Mouse (Mus musculus) right cerebral cortex, postnatal 14 days (tissue): ENCODE measurements around the gene Gm21746.
"Not testable (repeated sequence)": the region's sequence is repeated elsewhere in the genome, so short reads cannot be mapped to it uniquely, and the experiment has no call there.

ENCODE experiments used
- DNase-seq: peaks from one replicate; pipeline ENCODE4 v3.0.0; 2022

Gm21746 gene

GRCm38 (mm10) chrY:6237895-6238294, at the start of gene Gm21746:
Gene Gm21746, minus strand, starts transcription at chrY:6237995.
- not testable (repeated sequence) for DNase-seq

GRCm38 (mm10) chrY:6266798-6267197, 29.0 kb upstream of the Gm21746 start, which contains the start of gene Gm20873:
Gene Gm20873, plus strand, starts transcription at chrY:6267098.
- DNase-seq, result not testable (repeated sequence)
